Mouse (Mus musculus) intestine, embryonic 15.5 days (tissue): Measurements from ENCODE around the gene Pim1. TPM values are rescaled to one million over a fixed set of nuclear protein-coding genes. Genes with fewer than 3 reads are reported as not detected.

Experiments
- ATAC-seq: fragments of 200-750 bp; cut with Nextera tagmentation; 2 replicates; pipeline ENCODE4 v1.8.0; 2017; ENCODE audit warnings: moderate TSS enrichment, moderate library complexity
- H3K27ac ChIP-seq: fragments of 300-500 bp; sonication (generic); 2 replicates; pipeline ENCODE4 v1.5.1; 2015; ENCODE audit warnings: mild to moderate bottlenecking, inconsistent platforms
- H3K27me3 ChIP-seq: fragments of 300-500 bp; sonication (generic); replicated peaks from 2 replicates; pipeline ENCODE4 v1.6.1; 2015; ENCODE audit warnings: inconsistent platforms
- H3K36me3 ChIP-seq: fragments of 300-500 bp; sonication (generic); 2 replicates; pipeline ENCODE4 v1.6.1; 2015; ENCODE audit warnings: inconsistent platforms
- H3K4me1 ChIP-seq: fragments of 300-500 bp; sonication (generic); replicated peaks from 2 replicates; pipeline ENCODE4 v1.6.1; 2015; ENCODE audit warnings: inconsistent platforms
- H3K4me2 ChIP-seq: fragments of 300-500 bp; sonication (generic); replicated peaks from 2 replicates; pipeline ENCODE4 v1.6.1; 2015; ENCODE audit warnings: mild to moderate bottlenecking, inconsistent platforms
- H3K4me3 ChIP-seq: fragments of 300-500 bp; sonication (generic); replicated peaks from 2 replicates; pipeline ENCODE4 v1.5.1; 2015; ENCODE audit warnings: inconsistent platforms
- H3K9ac ChIP-seq: fragments of 300-500 bp; sonication (generic); 2 replicates; pipeline ENCODE4 v1.6.1; 2015; ENCODE audit warnings: inconsistent platforms
- H3K9me3 ChIP-seq: fragments of 300-500 bp; sonication (generic); 2 replicates; pipeline ENCODE4 v1.6.1; 2016; ENCODE audit warnings: inconsistent platforms
- WGBS: fragments of 180-500 bp; shearing (Covaris S2); methylation state at CpG from one replicate; pipeline ENCODE4 v1.1.7; 2015; 5-methylcytosine and 5-hydroxymethylcytosine counted together
- polyA plus RNA-seq: library from polyadenylated mRNA; unstranded; fragments of >200 nt; fragmentation: Nextera tagmentation; extraction: Ambion mirVana; gene quantifications from 2 replicates; pipeline ENCODE4 v1.2.1, GENCODE M21; 2015

Gene Pim1
- polyA plus RNA-seq, 1 experiment from 2014 or later = 13.4 TPM

DNA sequence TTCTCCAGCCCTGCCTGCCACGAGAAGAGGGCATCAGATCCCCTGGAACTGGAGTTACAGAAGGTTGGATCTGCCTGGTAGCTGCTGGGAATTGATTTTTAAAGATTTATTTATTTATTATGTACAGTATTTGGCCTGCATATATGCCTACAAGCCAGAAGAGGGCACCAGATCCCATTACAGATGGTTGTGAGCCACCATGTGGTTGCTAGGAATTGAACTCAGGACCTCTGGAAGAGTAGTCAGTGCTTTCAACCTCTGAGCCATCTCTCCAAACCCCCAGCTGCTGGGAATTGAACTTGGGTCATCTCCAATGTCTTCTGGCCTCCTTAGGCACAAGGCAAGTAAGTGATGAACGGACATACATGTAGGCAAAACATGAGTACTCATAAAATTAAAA, 53.5 kb downstream of the Pim1 start:
- ATAC-seq = no peak
- H3K4me3 ChIP-seq = no peak overlapping the region
- H3K27me3 ChIP-seq = no peaks in the 10 kb centered on the region
- 72% methylated on average over 2 of the region's 2 CpGs for WGBS
- H3K9ac ChIP-seq = no peak overlapping the region
- no peaks in the 10 kb centered on the region for H3K36me3 ChIP-seq
- H3K4me1 ChIP-seq = no peaks in the 10 kb centered on the region
- no peak overlapping the region for H3K27ac ChIP-seq
- H3K4me2 ChIP-seq = no peak overlapping the region
- H3K9me3 ChIP-seq = no peaks in the 10 kb centered on the region

GRCm38 (mm10) chr17:29545241-29545640, 54.7 kb downstream of the Pim1 start:
- no peak overlapping the region for H3K27ac ChIP-seq

More at GRCm38 (mm10) chr17:29545241-29545640, 54.7 kb downstream of the Pim1 start:
- no peak overlapping the region for H3K4me2 ChIP-seq
- no peaks in the 10 kb centered on the region for H3K9me3 ChIP-seq
- 90% methylated on average over 5 of the region's 5 CpGs for WGBS
- no peak for ATAC-seq
- H3K4me3 ChIP-seq = no peak overlapping the region
- no peaks in the 10 kb centered on the region for H3K27me3 ChIP-seq
- 0 out of 2 replicates have a peak, but pooled peaks cover 1% of the 10 kb centered on the region for H3K4me1 ChIP-seq
- H3K36me3 ChIP-seq = no peaks in the 10 kb centered on the region
- no peak overlapping the region for H3K9ac ChIP-seq

Other genes starting within 250 kb of the Pim1 start
- 154 and 157 TPM in 2 replicates for gene Ppil1, start 226.6 kb upstream of the Pim1 start, polyA plus RNA-seq
- gene BC004004, start 222.0 kb upstream of the Pim1 start, polyA plus RNA-seq = 78.3 and 83.5 TPM in 2 replicates
- gene Pi16, start 173.1 kb upstream of the Pim1 start, polyA plus RNA-seq = 0.72 and 0.98 TPM in 2 replicates
- 235 and 275 TPM in 2 replicates for gene Mtch1, start 142.8 kb upstream of the Pim1 start, polyA plus RNA-seq
- gene Fgd2, start 129.8 kb upstream of the Pim1 start, polyA plus RNA-seq = 10.5 and 12.3 TPM in 2 replicates
- gene Gm17657, start 58.9 kb downstream of the Pim1 start, polyA plus RNA-seq = not detected in 2 replicates
- gene Tbc1d22b, start 59.0 kb downstream of the Pim1 start, polyA plus RNA-seq = 13.1 and 13.8 TPM in 2 replicates
- gene Tmem217, start 61.6 kb downstream of the Pim1 start, polyA plus RNA-seq = 0.49 and 0.80 TPM in 2 replicates
- gene Rnf8, start 124.0 kb downstream of the Pim1 start, polyA plus RNA-seq = 62.8 and 64.4 TPM in 2 replicates
- gene Gm28043, start 124.1 kb downstream of the Pim1 start, polyA plus RNA-seq = 2.4 and 2.7 TPM in 2 replicates
- 91.1 and 94.7 TPM in 2 replicates for gene Cmtr1, start 169.8 kb downstream of the Pim1 start, polyA plus RNA-seq
- gene Ccdc167, start 226.3 kb downstream of the Pim1 start, polyA plus RNA-seq = 12.2 and 14.0 TPM in 2 replicates